Mouse (Mus musculus): Measurements from ENCODE around the gene Paqr8. TPM values are rescaled to one million over a fixed set of nuclear protein-coding genes. Genes with fewer than 3 reads are reported as not detected.

Paqr8 gene
- total RNA-seq, 2 experiments from 2014 or later = 37.9 to 44.9 TPM

- no peak for DNase-seq
- intact Hi-C loops (cut with DNase I) = no loop called here
Observed at GRCm38 (mm10) chr1:20951799-20952198, 61.4 kb downstream of the Paqr8 start.

- intact Hi-C loops (cut with DNase I) = no loop called here
- DNase-seq = no peak
Observed at GRCm38 (mm10) chr1:20954876-20955275, 64.5 kb downstream of the Paqr8 start.

- intact Hi-C loops (cut with DNase I) = no loop called here
Observed at GRCm38 (mm10) chr1:20969642-20970041, 79.2 kb downstream of the Paqr8 start.

GRCm38 (mm10) chr1:20973389-20973788 is 83.0 kb downstream of the Paqr8 start:
- intact Hi-C loops (cut with DNase I) = no loop called here
- no peak for DNase-seq

More at GRCm38 (mm10) chr1:20969642-20970041, 79.2 kb downstream of the Paqr8 start:
- DNase-seq = no peak

GRCm38 (mm10) chr1:20974341-20975135 is 84.1 kb downstream of the Paqr8 start:
- no peak for DNase-seq
- intact Hi-C loops (cut with DNase I) = no loop called here

GRCm38 (mm10) chr1:20980553-20980952 is 90.1 kb downstream of the Paqr8 start:
- DNase-seq = no peak
- intact Hi-C loops (cut with DNase I) = no loop called here

GRCm38 (mm10) chr1:20981764-20982163 is 91.4 kb downstream of the Paqr8 start:
- no peak for DNase-seq
- intact Hi-C loops (cut with DNase I) = no loop called here

- intact Hi-C loops (cut with DNase I) = no loop called here
- DNase-seq = no peak
Observed at GRCm38 (mm10) chr1:20984103-20984502, 93.7 kb downstream of the Paqr8 start.

GRCm38 (mm10) chr1:20984582-20984981 is 94.2 kb downstream of the Paqr8 start:
- DNase-seq = no peak
- intact Hi-C loops (cut with DNase I) = no loop called here

GRCm38 (mm10) chr1:20986378-20987056 is 96.1 kb downstream of the Paqr8 start:
- no peak for DNase-seq
- intact Hi-C loops (cut with DNase I) = no loop called here

Other genes with a start within 250 kb of the Paqr8 start
- gene Il17a, start 159.7 kb upstream of the Paqr8 start, total RNA-seq (2021) = not detected
- gene Il17f, start 100.0 kb upstream of the Paqr8 start, total RNA-seq (2021) = not detected
- 10 to 100 TPM in 1 of 2 experiments, 1 to 10 TPM in 1; 9.7 to 11.3 TPM for gene Mcm3, start 70.3 kb upstream of the Paqr8 start, total RNA-seq (2021)
- 1 to 10 TPM in 1 of 2 experiments, under 1 TPM in 1; 0.97 to 2.2 TPM for gene Efhc1, start 61.0 kb downstream of the Paqr8 start, total RNA-seq (2021)
- gene Tram2, start 188.6 kb downstream of the Paqr8 start, total RNA-seq (2021) = 1 to 10 TPM; 4.2 to 4.9 TPM